Mouse (Mus musculus): ENCODE results near the gene Npy4r. TPM values are rescaled to one million over a fixed set of nuclear protein-coding genes. Genes with fewer than 3 reads are reported as not detected.
A peak's percentile ranks its signal among the peaks of the same experiment; 100 is the strongest.

Npy4r gene
- polyA plus RNA-seq, 1 experiment from 2014 or later: 0.24 TPM

DNA sequence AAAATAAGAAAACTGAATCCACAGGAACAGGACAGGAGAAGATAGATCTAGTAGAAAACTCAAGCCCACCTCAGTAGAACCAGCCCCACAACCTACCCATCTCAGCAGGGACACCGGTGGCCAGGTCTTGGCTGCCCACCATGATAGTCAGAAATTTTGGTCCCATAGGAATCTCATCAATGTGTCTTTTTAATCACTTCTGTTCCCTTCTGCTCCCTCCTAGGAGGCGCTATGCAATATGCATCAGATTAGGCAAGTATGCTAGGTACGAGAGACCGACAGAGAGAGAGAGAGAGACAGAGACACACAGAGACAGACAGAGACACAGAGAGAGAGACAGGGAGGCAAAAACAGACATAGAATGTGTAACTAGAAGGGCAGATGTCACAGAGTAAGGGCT lies 30.6 kb downstream of the Npy4r start:
- Histone ChIP-seq H3K27me3 (ENCODE audit: control insufficient read depth, insufficient read depth, low read length) (no peaks in the 10 kb centered on the region), H3K4me2 (ENCODE audit: low read depth, low read length) (no peak overlapping the region), H3K36me3 (ENCODE audit: control insufficient read depth, insufficient read depth, low read length) (no peaks in the 10 kb centered on the region), H3K4me3 (ENCODE audit: low read depth, low read length) (no peak overlapping the region), H3K9ac (replicated peaks; ENCODE audit: low read depth, low read length) (no peak overlapping the region), H3K4me1 (ENCODE audit: control insufficient read depth, insufficient read depth, low read length) (no peaks in the 10 kb centered on the region), H3K9me3 (ENCODE audit: control insufficient read depth, low read length) (no peaks in the 10 kb centered on the region), H3K27ac (ENCODE audit: low read depth, low read length) (no peak overlapping the region)
- no peak for ATAC-seq (ENCODE audit: low read depth)
- WGBS: 96% methylated on average over 4 of the region's 4 CpGs

GRCm38 (mm10) chr14:34120923-34121351 lies 31.4 kb downstream of the Npy4r start:
- Histone ChIP-seq H3K9me3 (ENCODE audit: control insufficient read depth, low read length) (no peaks in the 10 kb centered on the region), H3K4me1 (ENCODE audit: control insufficient read depth, insufficient read depth, low read length) (no peaks in the 10 kb centered on the region), H3K4me3 (ENCODE audit: low read depth, low read length) (no peak overlapping the region), H3K9ac (replicated peaks; ENCODE audit: low read depth, low read length) (no peak overlapping the region), H3K27ac (ENCODE audit: low read depth, low read length) (no peak overlapping the region), H3K36me3 (ENCODE audit: control insufficient read depth, insufficient read depth, low read length) (no peaks in the 10 kb centered on the region), H3K4me2 (ENCODE audit: low read depth, low read length) (no peak overlapping the region), H3K27me3 (ENCODE audit: control insufficient read depth, insufficient read depth, low read length) (no peaks in the 10 kb centered on the region)
- 81% methylated on average over 3 of the region's 3 CpGs for WGBS
- peak; percentile 49; the same call in 1 of the 2 replicates for ATAC-seq (ENCODE audit: low read depth)

- no peak overlapping the region for H3K4me2 ChIP-seq (ENCODE audit: low read depth, low read length)
- WGBS: 65% methylated on average over 12 of the region's 12 CpGs
- ATAC-seq (ENCODE audit: low read depth): peak; percentile 54; the same call in 1 of the 2 replicates
Measured at GRCm38 (mm10) chr14:34120016-34120910, 32.0 kb downstream of the Npy4r start.

GRCm38 (mm10) chr14:34119046-34119723 lies 33.1 kb downstream of the Npy4r start:
- WGBS: 85% methylated on average over 7 of the region's 7 CpGs
- Histone ChIP-seq H3K4me2 (ENCODE audit: low read depth, low read length) (no peak overlapping the region), H3K9ac (replicated peaks; ENCODE audit: low read depth, low read length) (no peak overlapping the region), H3K36me3 (ENCODE audit: control insufficient read depth, insufficient read depth, low read length) (no peaks in the 10 kb centered on the region), H3K27ac (ENCODE audit: low read depth, low read length) (no peak overlapping the region), H3K27me3 (ENCODE audit: control insufficient read depth, insufficient read depth, low read length) (no peaks in the 10 kb centered on the region), H3K9me3 (ENCODE audit: control insufficient read depth, low read length) (no peaks in the 10 kb centered on the region), H3K4me3 (ENCODE audit: low read depth, low read length) (no peak overlapping the region), H3K4me1 (ENCODE audit: control insufficient read depth, insufficient read depth, low read length) (no peaks in the 10 kb centered on the region)
- no peak for ATAC-seq (ENCODE audit: low read depth)

More at GRCm38 (mm10) chr14:34120016-34120910, 32.0 kb downstream of the Npy4r start:
- Histone ChIP-seq H3K4me3 (ENCODE audit: low read depth, low read length) (no peak overlapping the region), H3K9ac (replicated peaks; ENCODE audit: low read depth, low read length) (no peak overlapping the region), H3K4me1 (ENCODE audit: control insufficient read depth, insufficient read depth, low read length) (no peaks in the 10 kb centered on the region), H3K36me3 (ENCODE audit: control insufficient read depth, insufficient read depth, low read length) (no peaks in the 10 kb centered on the region), H3K9me3 (ENCODE audit: control insufficient read depth, low read length) (no peaks in the 10 kb centered on the region), H3K27me3 (ENCODE audit: control insufficient read depth, insufficient read depth, low read length) (no peaks in the 10 kb centered on the region), H3K27ac (ENCODE audit: low read depth, low read length) (no peak overlapping the region)

- no peak for ATAC-seq (ENCODE audit: low read depth)
- 92% methylated on average over 4 of the region's 4 CpGs for WGBS
Measured at GRCm38 (mm10) chr14:34114311-34114710, 38.0 kb downstream of the Npy4r start.

GRCm38 (mm10) chr14:34107594-34107993 lies 44.7 kb downstream of the Npy4r start:
- 81% methylated on average over 4 of the region's 4 CpGs for WGBS
- no peak for ATAC-seq (ENCODE audit: low read depth)
- H3K27me3 ChIP-seq (ENCODE audit: control insufficient read depth, insufficient read depth, low read length): no peaks in the 10 kb centered on the region

More at GRCm38 (mm10) chr14:34114311-34114710, 38.0 kb downstream of the Npy4r start:
- no peaks in the 10 kb centered on the region for H3K9me3 ChIP-seq (ENCODE audit: control insufficient read depth, low read length)
- no peak overlapping the region for H3K4me3 ChIP-seq (ENCODE audit: low read depth, low read length)
- no peaks in the 10 kb centered on the region for H3K4me1 ChIP-seq (ENCODE audit: control insufficient read depth, insufficient read depth, low read length)
- no peaks in the 10 kb centered on the region for H3K27me3 ChIP-seq (ENCODE audit: control insufficient read depth, insufficient read depth, low read length)
- no peaks in the 10 kb centered on the region for H3K36me3 ChIP-seq (ENCODE audit: control insufficient read depth, insufficient read depth, low read length)
- H3K27ac ChIP-seq (ENCODE audit: low read depth, low read length): no peak overlapping the region
- no peak overlapping the region for H3K4me2 ChIP-seq (ENCODE audit: low read depth, low read length)
- H3K9ac ChIP-seq (replicated peaks; ENCODE audit: low read depth, low read length): no peak overlapping the region

GRCm38 (mm10) chr14:34106389-34107062 lies 45.8 kb downstream of the Npy4r start:
- no peak for ATAC-seq (ENCODE audit: low read depth)
- Histone ChIP-seq H3K4me1 (ENCODE audit: control insufficient read depth, insufficient read depth, low read length) (no peaks in the 10 kb centered on the region), H3K36me3 (ENCODE audit: control insufficient read depth, insufficient read depth, low read length) (no peaks in the 10 kb centered on the region), H3K4me2 (ENCODE audit: low read depth, low read length) (no peak overlapping the region), H3K9ac (replicated peaks; ENCODE audit: low read depth, low read length) (no peak overlapping the region), H3K27me3 (ENCODE audit: control insufficient read depth, insufficient read depth, low read length) (no peaks in the 10 kb centered on the region), H3K27ac (ENCODE audit: low read depth, low read length) (no peak overlapping the region), H3K9me3 (ENCODE audit: control insufficient read depth, low read length) (no peaks in the 10 kb centered on the region), H3K4me3 (ENCODE audit: low read depth, low read length) (no peak overlapping the region)
- WGBS: 63% methylated on average over 11 of the region's 12 CpGs

More at GRCm38 (mm10) chr14:34107594-34107993, 44.7 kb downstream of the Npy4r start:
- no peak overlapping the region for H3K4me2 ChIP-seq (ENCODE audit: low read depth, low read length)
- H3K27ac ChIP-seq (ENCODE audit: low read depth, low read length): no peak overlapping the region
- H3K4me1 ChIP-seq (ENCODE audit: control insufficient read depth, insufficient read depth, low read length): no peaks in the 10 kb centered on the region
- H3K36me3 ChIP-seq (ENCODE audit: control insufficient read depth, insufficient read depth, low read length): no peaks in the 10 kb centered on the region
- H3K9me3 ChIP-seq (ENCODE audit: control insufficient read depth, low read length): no peaks in the 10 kb centered on the region
- no peak overlapping the region for H3K4me3 ChIP-seq (ENCODE audit: low read depth, low read length)
- no peak overlapping the region for H3K9ac ChIP-seq (replicated peaks; ENCODE audit: low read depth, low read length)

- Histone ChIP-seq H3K36me3 (ENCODE audit: control insufficient read depth, insufficient read depth, low read length) (no peaks in the 10 kb centered on the region), H3K9ac (replicated peaks; ENCODE audit: low read depth, low read length) (no peak overlapping the region), H3K4me1 (ENCODE audit: control insufficient read depth, insufficient read depth, low read length) (no peaks in the 10 kb centered on the region), H3K27ac (ENCODE audit: low read depth, low read length) (no peak overlapping the region), H3K4me2 (ENCODE audit: low read depth, low read length) (no peak overlapping the region), H3K9me3 (ENCODE audit: control insufficient read depth, low read length) (no peaks in the 10 kb centered on the region), H3K27me3 (ENCODE audit: control insufficient read depth, insufficient read depth, low read length) (no peaks in the 10 kb centered on the region), H3K4me3 (ENCODE audit: low read depth, low read length) (no peak overlapping the region)
- 24% methylated on average over 8 of the region's 8 CpGs for WGBS
- ATAC-seq (ENCODE audit: low read depth): 0 out of 2 replicates have a peak, but pooled peaks have one; percentile 51
Measured at GRCm38 (mm10) chr14:34104892-34105291, 47.4 kb downstream of the Npy4r start.
